Mouse (Mus musculus): ENCODE data around the gene Myh14. TPM values are rescaled to one million over a fixed set of nuclear protein-coding genes. Genes with fewer than 3 reads are reported as not detected.

Myh14 gene
- polyA plus RNA-seq, 1 experiment, result 0.02 TPM

DNA sequence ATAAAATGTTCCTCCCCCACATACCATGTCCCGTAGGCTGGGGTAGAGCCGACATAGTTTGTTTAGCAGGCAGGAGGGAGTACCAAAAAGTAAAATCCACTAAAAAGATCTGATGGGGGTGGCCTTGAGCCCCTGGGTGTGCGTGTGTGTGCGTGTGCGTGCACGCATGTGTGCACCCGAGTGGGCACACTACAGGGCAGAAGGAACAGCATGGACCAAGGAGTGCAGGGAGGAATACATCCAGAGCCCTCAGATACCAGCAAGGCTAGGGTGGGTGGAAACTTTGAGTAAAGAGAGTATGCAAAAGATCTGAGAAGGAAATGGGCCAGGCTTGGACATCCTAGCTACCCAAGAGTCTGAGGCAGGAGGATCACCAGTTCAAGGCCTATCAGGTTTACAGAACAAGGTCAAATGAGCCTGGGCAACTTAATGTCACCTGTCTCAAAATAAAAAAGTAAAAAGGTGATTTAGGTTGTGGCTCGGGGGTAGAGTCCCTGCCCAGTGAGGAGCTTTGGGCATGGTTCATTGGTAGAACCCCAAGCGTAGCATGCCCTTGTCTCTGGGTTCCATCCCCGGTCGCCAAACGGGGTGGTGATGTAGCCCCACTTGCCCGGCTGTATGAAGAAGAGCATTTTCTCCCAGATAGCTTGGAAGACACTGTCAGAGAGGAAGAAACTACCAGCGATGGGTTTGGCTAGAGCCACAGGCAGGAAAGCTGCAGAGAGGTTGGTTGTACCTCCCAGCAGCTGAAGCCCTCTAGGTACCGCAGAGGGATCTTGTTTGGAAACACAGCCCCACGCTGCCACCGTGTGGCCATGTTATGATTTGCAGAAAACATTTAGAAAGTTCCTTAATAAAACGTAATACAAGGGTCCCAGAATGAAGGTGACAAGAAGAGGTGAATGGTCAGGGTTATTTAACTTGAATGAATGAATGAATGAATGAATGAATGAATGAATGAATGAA, 109.9 kb downstream of the Myh14 start:
- TF ChIP-seq GATA1 (IDR thresholded peaks at IDR 0.05; ENCODE audit: low read length), result no peak

GRCm38 (mm10) chr7:44557629-44558028, 113.0 kb downstream of the Myh14 start:
- no peak for TF ChIP-seq GATA1 (IDR thresholded peaks at IDR 0.05; ENCODE audit: low read length)

Other genes starting within 250 kb of the Myh14 start
- gene Lrrc4b, start 241.8 kb downstream of the Myh14 start, polyA plus RNA-seq (2012), result not detected in 2 replicates
- gene Aspdh, start 205.5 kb downstream of the Myh14 start, polyA plus RNA-seq (2012), result not detected in 2 replicates
- gene Josd2, start 202.9 kb downstream of the Myh14 start, polyA plus RNA-seq (2012), result 125 and 164 TPM in 2 replicates
- 345 and 359 TPM in 2 replicates for gene Emc10, start 174.3 kb downstream of the Myh14 start, polyA plus RNA-seq (2012)
- 10.9 and 18.1 TPM in 2 replicates for gene Fam71e1, start 174.3 kb downstream of the Myh14 start, polyA plus RNA-seq (2012)
- gene Mybpc2, start 146.2 kb downstream of the Myh14 start, polyA plus RNA-seq (2012), result not detected in 2 replicates
- 0.32 and 0.33 TPM in 2 replicates for gene Spib, start 138.8 kb downstream of the Myh14 start, polyA plus RNA-seq (2012)
- 344 and 399 TPM in 2 replicates for gene Pold1, start 122.0 kb downstream of the Myh14 start, polyA plus RNA-seq (2012)
- 298 and 371 TPM in 2 replicates for gene Nr1h2, start 116.9 kb downstream of the Myh14 start, polyA plus RNA-seq (2012)
- 0.14 and 0.28 TPM in 2 replicates for gene Napsa, start 98.5 kb downstream of the Myh14 start, polyA plus RNA-seq (2012)
- 0.02 TPM in 2 replicates for gene Kcnc3, start 80.2 kb downstream of the Myh14 start, polyA plus RNA-seq (2012)
- not detected in 2 replicates for gene Izumo2, start 37.9 kb upstream of the Myh14 start, polyA plus RNA-seq (2012)
- 98.8 and 104 TPM in 2 replicates for gene Vrk3, start 77.6 kb upstream of the Myh14 start, polyA plus RNA-seq (2012)
- gene Zfp473, start 80.2 kb upstream of the Myh14 start, polyA plus RNA-seq (2012), result 0.11 and 0.17 TPM in 2 replicates
- gene Nup62, start 145.2 kb upstream of the Myh14 start, polyA plus RNA-seq (2012), result 89.3 and 290 TPM in 2 replicates
- 1.4 TPM in 2 replicates for gene Il4i1, start 145.5 kb upstream of the Myh14 start, polyA plus RNA-seq (2012)
- 545 and 546 TPM in 2 replicates for gene Atf5, start 145.8 kb upstream of the Myh14 start, polyA plus RNA-seq (2012)
- gene Akt1s1, start 178.1 kb upstream of the Myh14 start, polyA plus RNA-seq (2012), result 873 and 930 TPM in 2 replicates
- 87.2 and 126 TPM in 2 replicates for gene Tbc1d17, start 178.2 kb upstream of the Myh14 start, polyA plus RNA-seq (2012)
- gene Pnkp, start 186.3 kb upstream of the Myh14 start, polyA plus RNA-seq (2012), result 55.8 and 74.5 TPM in 2 replicates
- gene Ptov1, start 198.9 kb upstream of the Myh14 start, polyA plus RNA-seq (2012), result 256 and 306 TPM in 2 replicates
- gene Med25, start 221.9 kb upstream of the Myh14 start, polyA plus RNA-seq (2012), result 568 and 719 TPM in 2 replicates
- gene Fuz, start 225.2 kb upstream of the Myh14 start, polyA plus RNA-seq (2012), result 67.3 and 78.5 TPM in 2 replicates